Mouse (Mus musculus) ES-E14 (cell line): ENCODE results near the gene 9130213A22Rik. TPM values are rescaled to one million over a fixed set of nuclear protein-coding genes. Genes with fewer than 3 reads are reported as not detected.

Source experiments
- DNase-seq: peaks from one replicate; pipeline ENCODE4 v3.0.0-alpha.2; 2013; ENCODE audit warnings: low read depth, low spot score
- H3K27ac ChIP-seq: 2 replicates; pipeline ENCODE4 v1.5.1; 2012; ENCODE audit warnings: low read depth, mild to moderate bottlenecking, low read length, moderate library complexity, mixed read lengths; ENCODE audit not compliant: poor library complexity, insufficient read depth, severe bottlenecking
- H3K36me3 ChIP-seq: 2 replicates; pipeline ENCODE4 v1.6.1; 2012; ENCODE audit warnings: mild to moderate bottlenecking, low read length, moderate library complexity, mixed read lengths; ENCODE audit not compliant: control insufficient read depth, poor library complexity, insufficient read depth, severe bottlenecking
- H3K4me1 ChIP-seq, 2 experiments: fragments of 150-350 bp in 1 of 2; sonication (generic) in 1 of 2; 2 replicates each; pipeline ENCODE4 v1.6.1; 2012; ENCODE audit warnings: low read length in 2 of 2, mild to moderate bottlenecking in 1 of 2, mixed read lengths in 1 of 2; ENCODE audit not compliant: control insufficient read depth in 2 of 2, insufficient read depth in 2 of 2, poor library complexity in 1 of 2
- H3K4me3 ChIP-seq, 2 experiments: fragments of 150-350 bp in 1 of 2; sonication (generic) in 1 of 2; 2 replicates each; pipeline ENCODE4 v1.5.1; 2012; ENCODE audit warnings: low read length in 2 of 2, low read depth in 1 of 2, mild to moderate bottlenecking in 1 of 2, mixed read lengths in 1 of 2; ENCODE audit not compliant: insufficient read depth in 1 of 2, poor library complexity in 1 of 2, severe bottlenecking in 1 of 2
- H3K9ac ChIP-seq: 2 replicates; pipeline ENCODE4 v1.6.1; 2012; ENCODE audit warnings: low read depth, mild to moderate bottlenecking, low read length, mixed read lengths; ENCODE audit not compliant: poor library complexity, insufficient read depth, severe bottlenecking
- H3K9me3 ChIP-seq: fragments of 150-350 bp; sonication (generic); 2 replicates; pipeline ENCODE4 v1.6.1; 2012; ENCODE audit warnings: low read depth, mild to moderate bottlenecking, low read length; ENCODE audit not compliant: control insufficient read depth, insufficient read depth
- CHD2 ChIP-seq: IDR thresholded peaks from 2 replicates; pipeline ENCODE4 v1.6.1; 2014; ENCODE audit warnings: mild to moderate bottlenecking, low read depth, low read length, inconsistent platforms
- HCFC1 ChIP-seq: IDR thresholded peaks from 2 replicates; pipeline ENCODE4 v1.6.1; 2012; ENCODE audit warnings: low read length, inconsistent platforms, borderline replicate concordance; ENCODE audit not compliant: insufficient read depth
- MAFK ChIP-seq: IDR thresholded peaks from 2 replicates; pipeline ENCODE4 v1.6.1; 2014; ENCODE audit warnings: mild to moderate bottlenecking, low read depth, low read length, inconsistent platforms; ENCODE audit not compliant: insufficient read depth
- ZC3H11A ChIP-seq: IDR thresholded peaks from 2 replicates; pipeline ENCODE4 v1.6.1; 2012; ENCODE audit warnings: low read depth, mild to moderate bottlenecking, inconsistent platforms, low read length, borderline replicate concordance
- ZNF384 ChIP-seq: IDR thresholded peaks from 2 replicates; pipeline ENCODE4 v1.6.1; 2012; ENCODE audit warnings: low read depth, low read length, inconsistent platforms
- in situ Hi-C, 2 experiments: fragments of 600-800 bp; cut with MboI; formaldehyde crosslinking; loops; one replicate each; pipeline ENCODE4 v1.15.1; 2025; ENCODE audit warnings: low sequenced_read_pairs in 2 of 2, inconsistent platforms in 1 of 2; ENCODE audit not compliant: unreplicated experiment in 2 of 2
- total RNA-seq: library from RNA; depleted of rRNA; stranded (reverse); fragments of 300-350 nt; gene quantifications from 2 replicates; pipeline ENCODE4 v1.2.3, GENCODE M21; 2012

Gene 9130213A22Rik
- total RNA-seq, 1 experiment = not detected

DNA sequence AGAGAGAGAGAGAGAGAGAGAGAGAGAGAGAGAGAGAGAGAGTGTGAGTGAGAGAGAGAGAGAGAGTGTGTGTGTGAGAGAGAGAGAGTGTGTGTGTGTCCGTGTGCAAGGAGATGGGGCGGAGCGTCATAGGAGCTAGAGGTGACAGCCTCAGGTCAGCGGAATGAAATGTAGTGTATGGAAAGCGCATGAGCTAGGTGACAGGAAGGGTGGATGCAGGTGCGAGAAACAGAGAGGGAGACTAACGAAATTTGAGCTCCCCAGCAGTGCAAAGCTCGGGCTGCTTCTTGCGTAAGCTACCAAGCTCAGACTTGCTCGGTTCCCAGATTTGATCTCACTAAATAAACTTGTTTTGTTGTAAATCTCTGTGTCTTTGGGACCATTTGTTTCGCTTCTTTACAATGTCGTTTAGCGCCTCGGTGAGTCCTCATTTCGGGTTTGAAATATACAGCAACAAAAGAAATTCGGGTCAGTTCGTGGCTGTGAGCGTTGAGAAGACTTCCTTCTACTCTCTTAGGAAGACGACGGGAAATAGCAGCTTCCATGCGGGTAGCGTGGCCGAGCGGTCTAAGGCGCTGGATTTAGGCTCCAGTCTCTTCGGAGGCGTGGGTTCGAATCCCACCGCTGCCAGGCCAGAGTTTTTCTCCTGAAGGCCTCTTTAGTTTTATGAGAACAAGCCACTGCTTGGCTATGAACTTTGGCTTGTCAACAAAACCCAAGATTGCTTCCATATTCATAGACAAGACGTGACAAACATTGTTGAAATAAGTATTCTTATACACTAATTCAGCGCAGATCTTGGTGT lies 1.5 kb upstream of the 9130213A22Rik start:
- TF ChIP-seq ZC3H11A = no peak
- TF ChIP-seq HCFC1 = 0 out of 2 replicates have a peak, but pooled peaks have one; percentile 58
- TF ChIP-seq ZNF384 = no peak
- no peak for TF ChIP-seq CHD2
- TF ChIP-seq MAFK = peak; percentile 79; the same call in 1 of the 2 replicates
- Histone ChIP-seq H3K9ac (0 out of 2 replicates have a peak overlapping the region, but pooled peaks have one; percentile 2), H3K4me3 (peak overlapping the region; percentile 58 to 82), H3K4me1 (peaks cover 0 to 6% of the 10 kb centered on the region in 2 experiments; a peak in 2 of 4 replicates), H3K27ac (no peak overlapping the region), H3K36me3 (no peaks in the 10 kb centered on the region), H3K9me3 (no peaks in the 10 kb centered on the region)
- DNase-seq = peak; percentile 86
- in situ Hi-C loops = no loop called here

DNA sequence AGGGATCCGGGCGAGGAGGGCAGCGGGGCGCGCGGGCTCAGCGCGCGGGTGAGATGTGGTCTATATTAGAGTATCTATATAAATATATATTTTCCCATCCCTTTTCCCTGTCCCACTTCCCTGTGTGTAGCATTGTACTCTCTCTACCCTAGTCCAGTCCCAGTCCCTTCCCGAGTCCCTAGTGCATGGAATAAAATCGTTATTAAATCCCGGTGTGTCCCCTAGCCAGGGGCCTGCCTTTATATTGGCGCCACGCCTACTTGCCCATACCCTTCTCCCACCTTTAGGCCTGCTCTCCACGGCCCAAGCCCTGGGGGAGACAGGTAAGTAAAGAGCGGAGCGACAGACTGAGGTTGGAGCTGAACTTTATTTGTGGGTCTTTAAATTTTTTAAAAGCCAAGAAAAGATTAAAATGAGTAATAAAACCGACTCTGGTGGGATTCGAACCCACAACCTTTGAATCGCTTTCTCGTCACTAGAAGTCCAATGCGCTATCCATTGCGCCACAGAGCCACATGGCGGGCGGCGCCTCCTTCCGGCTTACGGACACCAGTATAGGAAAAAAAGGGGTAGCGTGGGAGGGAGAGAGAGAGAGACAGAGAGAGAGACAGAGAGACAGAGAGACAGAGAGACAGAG lies 785 bp upstream of the 9130213A22Rik start:
- no peak overlapping the region for H3K27ac ChIP-seq
- no peak overlapping the region for H3K9ac ChIP-seq
- TF ChIP-seq ZNF384 = no peak
- no peak for TF ChIP-seq HCFC1
- no peak for TF ChIP-seq CHD2
- TF ChIP-seq ZC3H11A = no peak
- TF ChIP-seq MAFK = no peak
- peak; percentile 85 for DNase-seq
- in situ Hi-C loops = no loop called here
- H3K36me3 ChIP-seq = no peaks in the 10 kb centered on the region
- H3K4me1 ChIP-seq = peaks cover 0 to 6% of the 10 kb centered on the region in 2 experiments; a peak in 2 of 4 replicates
- H3K9me3 ChIP-seq = no peaks in the 10 kb centered on the region
- peak overlapping the region; percentile 68 to 82 for H3K4me3 ChIP-seq

DNA sequence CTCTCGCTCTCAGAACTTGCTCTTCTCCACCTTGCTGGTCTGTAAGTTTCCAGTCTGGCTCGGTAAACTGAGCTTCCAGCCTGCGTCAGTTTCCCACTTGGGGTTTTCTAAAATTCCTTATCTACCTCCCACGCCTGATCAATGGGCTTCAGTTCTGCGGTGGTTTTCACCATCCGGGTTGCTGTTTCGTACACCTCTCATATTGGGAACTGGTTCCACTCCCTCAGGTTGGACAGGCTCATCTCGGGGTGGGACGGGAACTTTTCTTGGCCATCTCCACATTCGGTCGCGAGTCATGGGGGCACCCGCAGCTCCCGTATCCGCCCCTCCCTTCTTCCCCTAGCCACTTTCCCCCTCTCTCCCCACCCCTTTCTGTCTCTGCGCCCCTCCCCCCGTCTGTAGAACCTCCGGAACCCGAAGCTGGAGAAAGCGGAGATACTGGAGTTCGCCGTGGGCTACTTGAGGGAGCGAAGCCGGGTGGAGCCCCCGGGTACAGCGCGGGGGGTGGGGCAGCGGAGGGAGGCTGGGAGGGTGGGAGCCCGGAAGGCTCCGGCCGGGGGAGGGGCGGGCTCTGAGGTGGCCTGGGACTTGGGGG lies 551 bp downstream of the 9130213A22Rik start:
- Histone ChIP-seq H3K9ac (peak overlapping the region; percentile 6; the same call in 1 of the 2 replicates), H3K9me3 (no peaks in the 10 kb centered on the region), H3K27ac (no peak overlapping the region), H3K4me1 (peaks cover 0 to 9% of the 10 kb centered on the region in 2 experiments; a peak in 2 of 4 replicates), H3K4me3 (peak overlapping the region; percentile 68 to 82), H3K36me3 (no peaks in the 10 kb centered on the region)
- DNase-seq = no peak
- TF ChIP-seq ZNF384 (no peak), CHD2 (no peak)
- in situ Hi-C loops = no loop called here

DNA sequence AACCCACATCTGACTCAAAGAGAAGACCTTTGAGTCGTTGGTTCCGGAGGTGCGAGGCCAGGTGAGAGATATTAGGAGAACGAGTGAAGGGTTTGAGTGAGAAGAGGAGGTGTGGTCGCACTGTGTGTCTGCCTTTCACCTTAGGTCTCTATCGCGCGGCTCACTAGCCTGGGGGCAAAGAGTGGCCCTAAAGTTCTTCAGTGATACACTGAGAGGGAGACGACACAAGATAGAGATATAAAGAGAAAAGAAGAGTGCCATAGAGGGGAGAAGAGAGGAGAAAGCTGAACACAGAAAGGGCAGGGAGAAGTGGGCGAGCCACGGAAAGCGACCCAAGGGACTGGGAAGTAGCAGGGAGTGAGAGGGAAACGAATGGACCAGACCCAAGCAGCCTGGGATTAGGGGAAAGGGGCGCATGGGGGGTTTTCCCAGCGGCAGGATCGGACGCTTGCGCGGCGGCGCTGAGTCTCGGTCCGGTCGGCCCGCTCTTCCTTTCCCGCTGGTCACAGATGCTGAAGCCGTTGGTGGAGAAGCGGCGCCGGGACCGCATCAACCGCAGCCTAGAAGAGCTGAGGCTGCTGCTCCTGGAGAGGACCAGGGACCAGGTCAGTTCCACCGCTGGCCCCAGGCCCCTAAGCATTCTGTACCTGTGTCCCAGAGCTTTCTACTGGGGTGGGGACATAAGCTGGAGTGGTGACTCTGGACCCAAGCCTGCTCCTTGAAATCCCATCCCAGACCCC lies 1.2 kb downstream of the 9130213A22Rik start:
- no peak for DNase-seq

More for the DNA sequence above, 1.2 kb downstream of the 9130213A22Rik start:
- TF ChIP-seq ZC3H11A (no peak), CHD2 (no peak), MAFK (no peak), HCFC1 (no peak), ZNF384 (no peak)
- in situ Hi-C loops = no loop called here
- H3K27ac ChIP-seq = no peak overlapping the region
- H3K4me1 ChIP-seq = peaks cover 0 to 7% of the 10 kb centered on the region in 2 experiments; a peak in 2 of 4 replicates
- no peaks in the 10 kb centered on the region for H3K9me3 ChIP-seq
- H3K9ac ChIP-seq = 0 out of 2 replicates have a peak overlapping the region, but pooled peaks have one; percentile 6
- H3K36me3 ChIP-seq = no peaks in the 10 kb centered on the region
- H3K4me3 ChIP-seq = peak overlapping the region; percentile 68 to 82
